ENCODE assay signal across 8 mouse cellular contexts in the genomic region with DNA sequence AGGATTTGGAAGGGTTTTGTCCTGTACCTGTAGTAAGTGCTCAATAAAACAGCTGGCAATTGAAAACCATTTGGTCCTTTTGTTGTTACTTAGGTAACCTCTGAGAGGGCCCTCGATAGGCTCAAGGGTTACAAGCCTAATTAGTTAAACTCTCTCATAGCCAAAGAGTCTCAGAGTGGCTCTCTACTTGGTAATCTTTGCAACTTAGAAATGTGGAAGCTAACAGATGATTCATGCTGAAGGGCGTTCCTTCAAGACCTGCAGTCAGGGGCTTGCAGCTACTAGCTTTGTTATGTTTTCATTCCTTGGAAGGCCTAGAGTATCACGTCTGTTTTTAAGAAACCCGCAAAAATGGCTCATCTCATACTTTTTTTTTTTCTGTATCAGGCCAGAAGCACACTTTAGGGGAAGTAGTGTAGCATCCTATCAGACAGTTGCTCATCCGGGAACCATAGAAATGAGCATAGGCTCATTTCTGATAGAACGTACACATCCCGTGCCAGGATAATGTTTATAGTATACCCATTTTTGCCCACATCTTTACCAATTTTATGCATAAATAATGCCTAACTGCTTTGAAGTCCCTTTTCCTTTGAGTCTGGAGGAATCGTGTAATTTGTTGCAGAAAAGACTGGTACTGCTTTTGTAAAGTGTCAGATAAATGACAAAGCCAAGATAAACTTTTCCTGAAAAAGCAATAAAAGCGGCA. TPM values are rescaled to one million over a fixed set of nuclear protein-coding genes. Genes with fewer than 3 reads are reported as not detected.
DNase-seq lines count a peak whose midpoint lies in the region; ATAC-seq and TF ChIP-seq lines count a peak whose summit lies in the region.

No protein-coding gene starts in this region.

- no peak overlapping the region; the same call in 1 of the 2 replicates for H3K9ac ChIP-seq in ES-E14 (ENCODE audit: insufficient read depth, low read depth, low read length, poor library complexity, severe bottlenecking)
- H3K9ac ChIP-seq in forebrain, embryonic 15.5 days (replicated peaks) = peak overlapping the region; percentile 86; the same call in 1 of the 2 replicates
- H3K9ac ChIP-seq in lung, embryonic 15.5 days = no peak overlapping the region; the same call in 1 of the 2 replicates

- H3K4me2 ChIP-seq in forebrain, embryonic 15.5 days (replicated peaks) = peak overlapping the region; percentile 56
- H3K4me2 ChIP-seq in lung, embryonic 15.5 days = peak overlapping the region; percentile 72

- no peaks in the 10 kb centered on the region for H3K9me3 ChIP-seq in ES-E14 (ENCODE audit: control insufficient read depth, insufficient read depth, low read depth, low read length)
- no peaks in the 10 kb centered on the region for H3K9me3 ChIP-seq in forebrain, embryonic 15.5 days
- H3K9me3 ChIP-seq in lung, embryonic 15.5 days = no peaks in the 10 kb centered on the region

- H3K4me3 ChIP-seq in ES-E14 (ENCODE audit: insufficient read depth in 1 of 2, low read depth in 1 of 2, low read length in 2 of 2, poor library complexity in 1 of 2, severe bottlenecking in 1 of 2) = peak overlapping the region; percentile 86 to 92
- peak overlapping the region; percentile 79 for H3K4me3 ChIP-seq in forebrain, embryonic 15.5 days
- peak overlapping the region; percentile 81 for H3K4me3 ChIP-seq in lung, embryonic 15.5 days

- WGBS in forebrain, embryonic 15.5 days = 76% methylated on average over 9 of the region's 9 CpGs
- WGBS in lung, embryonic 15.5 days = 55% methylated on average over 9 of the region's 9 CpGs

- H3K27me3 ChIP-seq in forebrain, embryonic 15.5 days = no peaks in the 10 kb centered on the region
- H3K27me3 ChIP-seq in lung, embryonic 15.5 days = no peaks in the 10 kb centered on the region

- H3K27ac ChIP-seq in ES-E14 (ENCODE audit: insufficient read depth, low read depth, low read length, poor library complexity, severe bottlenecking) = no peak overlapping the region
- no peak overlapping the region for H3K27ac ChIP-seq in forebrain, embryonic 15.5 days (replicated peaks)
- H3K27ac ChIP-seq in lung, embryonic 15.5 days = no peak overlapping the region

- DNase-seq in 3T3-L1 (ENCODE audit: low read depth, low spot score) = peak; percentile 58
- no peak for DNase-seq in ES-E14 (ENCODE audit: low read depth, low spot score)
- no peak for DNase-seq in thymus, postnatal 0 days (ENCODE audit: low spot score)
- DNase-seq in adrenal gland, adult 8-10 months = no peak
- no peak for DNase-seq in gastrocnemius, adult 8-10 months (ENCODE audit: low spot score in 2 of 2)
- no peak for DNase-seq in right cerebral cortex, postnatal 4 days

- H3K36me3 ChIP-seq in ES-E14 (ENCODE audit: control insufficient read depth, insufficient read depth, low read length, poor library complexity, severe bottlenecking) = no peaks in the 10 kb centered on the region
- peaks cover 9% of the 10 kb centered on the region; the same call in 1 of the 2 replicates for H3K36me3 ChIP-seq in forebrain, embryonic 15.5 days
- no peaks in the 10 kb centered on the region for H3K36me3 ChIP-seq in lung, embryonic 15.5 days

- H3K4me1 ChIP-seq in ES-E14 (ENCODE audit: control insufficient read depth in 2 of 2, insufficient read depth in 2 of 2, low read length in 2 of 2, poor library complexity in 1 of 2) = no peaks in the 10 kb centered on the region
- H3K4me1 ChIP-seq in forebrain, embryonic 15.5 days = peaks cover 7% of the 10 kb centered on the region
- peaks cover 9% of the 10 kb centered on the region; the same call in 1 of the 2 replicates for H3K4me1 ChIP-seq in lung, embryonic 15.5 days

- no peak for ATAC-seq in forebrain, embryonic 15.5 days (replicated peaks)
- no peak for ATAC-seq in lung, embryonic 15.5 days (ENCODE audit: borderline replicate concordance, extremely low read depth, low FRiP score, low TSS enrichment)

- in situ Hi-C loops in ES-E14 (cut with MboI; ENCODE audit: low sequenced_read_pairs in 2 of 2, unreplicated experiment in 2 of 2) = no loop called here

TF ChIP-seq in ES-E14, 5 proteins besides CTCF, POLR2A, EP300 and RAD21:
- TF ChIP-seq ZC3H11A (IDR thresholded peaks at IDR 0.05; ENCODE audit: borderline replicate concordance, low read depth, low read length) (no peak), CHD2 (IDR thresholded peaks at IDR 0.05; ENCODE audit: low read depth, low read length) (no peak), ZNF384 (IDR thresholded peaks at IDR 0.05; ENCODE audit: low read depth, low read length) (no peak), MAFK (IDR thresholded peaks at IDR 0.05; ENCODE audit: insufficient read depth, low read depth, low read length) (no peak), HCFC1 (IDR thresholded peaks at IDR 0.05; ENCODE audit: borderline replicate concordance, insufficient read depth, low read length) (no peak)
TF ChIP-seq in ES-E14: peak in this region for 0.

RNA-seq across cellular contexts. Expression of gene Borcs5, which starts 2.6 kb away (rescaled TPM):
- total RNA-seq in ES-E14 (2012; rRNA removed) = 8.7 and 10.1 TPM in 2 replicates
- 45.8 and 46.0 TPM in 2 replicates for polyA plus RNA-seq in forebrain, embryonic 15.5 days (2015; fragmentation: Nextera tagmentation; extraction: Ambion mirVana)
- polyA plus RNA-seq in lung, embryonic 15.5 days (2015; fragmentation: Nextera tagmentation; extraction: Ambion mirVana) = 13.4 and 15.9 TPM in 2 replicates
- 27.1 and 27.6 TPM in 2 replicates for polyA plus RNA-seq in thymus, postnatal 0 days (2015; fragmentation: Nextera tagmentation; extraction: Ambion mirVana)
- 10 to 100 TPM; 18.4 to 25.8 (median 23.1) TPM for total RNA-seq in adrenal gland, adult 8-10 months (2022)
- 10 to 100 TPM; 16.8 to 18.8 (median 17.4) TPM for total RNA-seq in gastrocnemius, adult 8-10 months (2022)

RNA-seq across cellular contexts. Expression of gene Mansc1, which starts 9.6 kb away (rescaled TPM):
- 0.58 and 1.3 TPM in 2 replicates for total RNA-seq in ES-E14 (2012; rRNA removed)
- polyA plus RNA-seq in forebrain, embryonic 15.5 days (2015; fragmentation: Nextera tagmentation; extraction: Ambion mirVana) = 0.75 and 0.79 TPM in 2 replicates
- polyA plus RNA-seq in lung, embryonic 15.5 days (2015; fragmentation: Nextera tagmentation; extraction: Ambion mirVana) = 6.1 and 7.4 TPM in 2 replicates
- polyA plus RNA-seq in thymus, postnatal 0 days (2015; fragmentation: Nextera tagmentation; extraction: Ambion mirVana) = 3.4 and 3.8 TPM in 2 replicates
- 10 to 100 TPM in 1 of 4 experiments, 1 to 10 TPM in 3; 5.4 to 10.2 (median 7.8) TPM for total RNA-seq in adrenal gland, adult 8-10 months (2022)
- total RNA-seq in gastrocnemius, adult 8-10 months (2022) = 1 to 10 TPM in 1 of 4 experiments, under 1 TPM in 3; 0.46 to 1.0 (median 0.75) TPM
